8 mouse cellular contexts compared by ENCODE assay signal in genomic region chr7:126693256-126693655, GRCm38 (mm10). TPM values are rescaled to one million over a fixed set of nuclear protein-coding genes. Genes with fewer than 3 reads are reported as not detected.
DNase-seq lines count a peak whose midpoint lies in the region; ATAC-seq and TF ChIP-seq lines count a peak whose summit lies in the region.

No protein-coding gene starts in this region.

- intact Hi-C loops in heart, postnatal 25 days (cut with DNase I) = loop anchor here (1.0 to 2.0 kb wide), 2 partner anchors 16 to 50 kb away; partner anchors contain the start of gene Sult1a1

- H3K27ac ChIP-seq in embryonic fibroblast, embryonic 13.5 days (ENCODE audit: insufficient read depth, low read length) = no peak overlapping the region
- H3K27ac ChIP-seq in hindbrain, embryonic 14.5 days = no peak overlapping the region
- H3K27ac ChIP-seq in limb, embryonic 10.5 days = no peak overlapping the region

- peaks cover 7% of the 10 kb centered on the region; the same call in 1 of the 2 replicates for H3K4me1 ChIP-seq in embryonic fibroblast, embryonic 13.5 days (ENCODE audit: control insufficient read depth, insufficient read depth, low read length)
- H3K4me1 ChIP-seq in hindbrain, embryonic 14.5 days (replicated peaks; ENCODE audit: control insufficient read depth, insufficient read depth, low read length) = peaks cover 17% of the 10 kb centered on the region
- H3K4me1 ChIP-seq in limb, embryonic 10.5 days = peaks cover 20% of the 10 kb centered on the region

- H3K9ac ChIP-seq in hindbrain, embryonic 14.5 days = no peak overlapping the region

- TF ChIP-seq CTCF in embryonic fibroblast, embryonic 13.5 days (IDR thresholded peaks at IDR 0.05; ENCODE audit: borderline replicate concordance, insufficient read depth, low read length) = peak; percentile 69

- peaks cover 40% of the 10 kb centered on the region for H3K36me3 ChIP-seq in hindbrain, embryonic 14.5 days (replicated peaks; ENCODE audit: control insufficient read depth, insufficient read depth)
- H3K36me3 ChIP-seq in limb, embryonic 10.5 days = peaks cover 46% of the 10 kb centered on the region

- no peak for ATAC-seq in hindbrain, embryonic 14.5 days (ENCODE audit: low FRiP score)
- peak; percentile 40; the same call in 1 of the 2 replicates for ATAC-seq in monocyte, adult 5-6 weeks (replicated peaks; ENCODE audit: insufficient number of reproducible peaks, low FRiP score, low TSS enrichment, poor library complexity, severe bottlenecking)

- H3K4me3 ChIP-seq in embryonic fibroblast, embryonic 13.5 days (ENCODE audit: insufficient read depth, low read length) = no peak overlapping the region
- no peak overlapping the region for H3K4me3 ChIP-seq in hindbrain, embryonic 14.5 days (replicated peaks; ENCODE audit: low read length)
- no peak overlapping the region for H3K4me3 ChIP-seq in limb, embryonic 10.5 days

- H3K4me2 ChIP-seq in hindbrain, embryonic 14.5 days (replicated peaks) = peak overlapping the region; percentile 68

- peak; percentile 85 to 95 for DNase-seq in heart, adult 18-20 months
- DNase-seq in heart, postnatal 25 days (ENCODE audit: low spot score) = no peak
- DNase-seq in adrenal gland, postnatal 4 days (ENCODE audit: low spot score in 2 of 2) = peak; percentile 57 to 71
- peak; percentile 89 for DNase-seq in hindbrain, embryonic 14.5 days (ENCODE audit: low spot score)
- DNase-seq in limb, embryonic 10.5 days (ENCODE audit: low spot score) = peak; percentile 77
- peak; percentile 78 to 86 for DNase-seq in spleen, postnatal 36 days (ENCODE audit: low spot score in 2 of 2)

- no peak for TF ChIP-seq POLR2A in embryonic fibroblast, embryonic 13.5 days (IDR thresholded peaks at IDR 0.05; ENCODE audit: low read depth, low read length)

- WGBS in hindbrain, embryonic 14.5 days = 30% methylated on average over 3 of the region's 3 CpGs
- WGBS in limb, embryonic 10.5 days = 47% methylated on average over 3 of the region's 3 CpGs

- no peaks in the 10 kb centered on the region for H3K9me3 ChIP-seq in hindbrain, embryonic 14.5 days (ENCODE audit: control insufficient read depth, low read length)
- H3K9me3 ChIP-seq in limb, embryonic 10.5 days (replicated peaks) = no peaks in the 10 kb centered on the region

- no peaks in the 10 kb centered on the region for H3K27me3 ChIP-seq in hindbrain, embryonic 14.5 days (ENCODE audit: control insufficient read depth, insufficient read depth, low read length)
- no peaks in the 10 kb centered on the region for H3K27me3 ChIP-seq in limb, embryonic 10.5 days (ENCODE audit: low read depth, poor library complexity, severe bottlenecking)

RNA-seq across cellular contexts. Expression of gene Bola2, which starts 1.9 kb away (rescaled TPM):
- 10 to 100 TPM; 60.1 to 60.4 TPM for total RNA-seq in heart, adult 18-20 months (2021)
- total RNA-seq in heart, postnatal 25 days (2021) = 10 to 100 TPM; 43.0 to 49.7 TPM
- 10 to 100 TPM; 85.4 to 98.8 TPM for total RNA-seq in adrenal gland, postnatal 4 days (2021)
- polyA plus RNA-seq in embryonic fibroblast, embryonic 13.5 days (2011; ENCODE audit: insufficient read length, low read depth, missing spikeins) = 56.5 and 84.6 TPM in 2 replicates
- polyA plus RNA-seq in hindbrain, embryonic 14.5 days (2014; fragmentation: Nextera tagmentation; extraction: Ambion mirVana) = 124 and 159 TPM in 2 replicates
- 177 and 237 TPM in 2 replicates for polyA plus RNA-seq in limb, embryonic 10.5 days (2016; fragmentation: Nextera tagmentation; extraction: Ambion mirVana)
- 68.4 to 80.5 TPM (median 78.3 TPM) in 3 replicates for total RNA-seq in monocyte, adult 5-6 weeks (2017)

RNA-seq across cellular contexts. Expression of gene Slx1b, which starts 2.3 kb away (rescaled TPM):
- 1 to 10 TPM; 3.7 to 4.1 TPM for total RNA-seq in heart, adult 18-20 months (2021)
- 1 to 10 TPM; 4.3 to 4.5 TPM for total RNA-seq in heart, postnatal 25 days (2021)
- total RNA-seq in adrenal gland, postnatal 4 days (2021) = 10 to 100 TPM; 18.4 to 18.9 TPM
- 5.7 and 8.7 TPM in 2 replicates for polyA plus RNA-seq in embryonic fibroblast, embryonic 13.5 days (2011; ENCODE audit: insufficient read length, low read depth, missing spikeins)
- polyA plus RNA-seq in hindbrain, embryonic 14.5 days (2014; fragmentation: Nextera tagmentation; extraction: Ambion mirVana) = 10.7 and 10.9 TPM in 2 replicates
- polyA plus RNA-seq in limb, embryonic 10.5 days (2016; fragmentation: Nextera tagmentation; extraction: Ambion mirVana) = 12.6 and 14.8 TPM in 2 replicates
- total RNA-seq in monocyte, adult 5-6 weeks (2017) = 3.0 to 6.2 TPM (median 6.1 TPM) in 3 replicates

RNA-seq across cellular contexts. Expression of gene Coro1a, which starts 14.3 kb away (rescaled TPM):
- total RNA-seq in heart, adult 18-20 months (2021) = 10 to 100 TPM in 1 of 2 experiments, 1 to 10 TPM in 1; 9.3 to 28.6 TPM
- 10 to 100 TPM; 10.6 to 10.8 TPM for total RNA-seq in heart, postnatal 25 days (2021)
- total RNA-seq in adrenal gland, postnatal 4 days (2021) = 10 to 100 TPM; 15.5 to 18.9 TPM
- polyA plus RNA-seq in embryonic fibroblast, embryonic 13.5 days (2011; ENCODE audit: insufficient read length, low read depth, missing spikeins) = 1.0 and 6.5 TPM in 2 replicates
- polyA plus RNA-seq in hindbrain, embryonic 14.5 days (2014; fragmentation: Nextera tagmentation; extraction: Ambion mirVana) = 82.2 and 99.7 TPM in 2 replicates
- polyA plus RNA-seq in limb, embryonic 10.5 days (2016; fragmentation: Nextera tagmentation; extraction: Ambion mirVana) = 28.9 and 37.8 TPM in 2 replicates
- 1,450 to 2,051 TPM (median 1,984 TPM) in 3 replicates for total RNA-seq in monocyte, adult 5-6 weeks (2017)

RNA-seq across cellular contexts. Expression of gene Sult1a1, which starts 17.0 kb away (rescaled TPM):
- 10 to 100 TPM; 31.1 to 44.0 TPM for total RNA-seq in heart, adult 18-20 months (2021)
- 10 to 100 TPM; 28.5 to 32.3 TPM for total RNA-seq in heart, postnatal 25 days (2021)
- total RNA-seq in adrenal gland, postnatal 4 days (2021) = 10 to 100 TPM; 24.0 to 45.6 TPM
- 0.95 TPM in 1 of 2 replicates, not detected in the other for polyA plus RNA-seq in embryonic fibroblast, embryonic 13.5 days (2011; ENCODE audit: insufficient read length, low read depth, missing spikeins)
- polyA plus RNA-seq in hindbrain, embryonic 14.5 days (2014; fragmentation: Nextera tagmentation; extraction: Ambion mirVana) = 2.5 and 5.3 TPM in 2 replicates
- 0.11 and 0.49 TPM in 2 replicates for polyA plus RNA-seq in limb, embryonic 10.5 days (2016; fragmentation: Nextera tagmentation; extraction: Ambion mirVana)
- 1.2 to 4.9 TPM in 2 of 3 replicates, not detected in the other for total RNA-seq in monocyte, adult 5-6 weeks (2017)

RNA-seq across cellular contexts. Expression of gene Sgf29, which starts 44.1 kb away (rescaled TPM):
- total RNA-seq in heart, adult 18-20 months (2021) = 10 to 100 TPM; 24.8 to 26.5 TPM
- total RNA-seq in heart, postnatal 25 days (2021) = 10 to 100 TPM; 25.9 to 27.2 TPM
- 10 to 100 TPM; 30.4 to 33.5 TPM for total RNA-seq in adrenal gland, postnatal 4 days (2021)
- polyA plus RNA-seq in embryonic fibroblast, embryonic 13.5 days (2011; ENCODE audit: insufficient read length, low read depth, missing spikeins) = 17.7 and 30.3 TPM in 2 replicates
- polyA plus RNA-seq in hindbrain, embryonic 14.5 days (2014; fragmentation: Nextera tagmentation; extraction: Ambion mirVana) = 58.0 and 61.1 TPM in 2 replicates
- polyA plus RNA-seq in limb, embryonic 10.5 days (2016; fragmentation: Nextera tagmentation; extraction: Ambion mirVana) = 69.0 and 69.2 TPM in 2 replicates
- 37.5 to 42.9 TPM (median 42.9 TPM) in 3 replicates for total RNA-seq in monocyte, adult 5-6 weeks (2017)

Comparison
In these comparisons a context has a peak if more than half of its experiments do, and no peak if none do; other contexts are left out.
1. RNA of gene Coro1a, which starts 14.3 kb away (total RNA-seq): 1,450 to 2,051 TPM in monocyte, adult 5-6 weeks; 9.3 to 28.6 TPM in heart, adult 18-20 months, 15.5 to 18.9 TPM in adrenal gland, postnatal 4 days and 10.6 to 10.8 TPM in heart, postnatal 25 days; every median in the first group is over 10 times any median in the second.